Mouse (Mus musculus) right cerebral cortex, postnatal 10 days (tissue): ENCODE data around the gene Fgf22.
A peak's percentile ranks its signal among the peaks of the same experiment; 100 is the strongest.

Source experiments
- DNase-seq, 2 experiments: peaks; one replicate each; pipeline ENCODE4 v3.0.0; 2021; ENCODE audit warnings: low spot score in 2 of 2

The Fgf22 gene

GRCm38 (mm10) chr10:79754856-79755516 is at the start of gene Fgf22:
Gene Fgf22, plus strand, starts transcription at chr10:79755076.
- peak; percentile 78 to 80 for DNase-seq

GRCm38 (mm10) chr10:79705951-79706350 is 48.9 kb upstream of the Fgf22 start:
- no peak for DNase-seq

GRCm38 (mm10) chr10:79706406-79707094 is 48.3 kb upstream of the Fgf22 start:
- no peak for DNase-seq

- no peak for DNase-seq
Observed at GRCm38 (mm10) chr10:79707162-79707561, 47.7 kb upstream of the Fgf22 start.

- DNase-seq: no peak
Observed at GRCm38 (mm10) chr10:79707759-79708158, 47.1 kb upstream of the Fgf22 start.

GRCm38 (mm10) chr10:79708668-79709067 is 46.2 kb upstream of the Fgf22 start:
- no peak for DNase-seq

- no peak for DNase-seq
Observed at GRCm38 (mm10) chr10:79709307-79709706, 45.6 kb upstream of the Fgf22 start.

GRCm38 (mm10) chr10:79712029-79712428 is 42.8 kb upstream of the Fgf22 start:
- DNase-seq: no peak

- DNase-seq: peak; percentile 84 to 87
Observed at GRCm38 (mm10) chr10:79712499-79713126, 42.3 kb upstream of the Fgf22 start.

GRCm38 (mm10) chr10:79713163-79713562 is 41.7 kb upstream of the Fgf22 start:
- DNase-seq: peak in 1 of 2 experiments; percentile 44

- no peak for DNase-seq
Observed at GRCm38 (mm10) chr10:79714996-79715395, 39.9 kb upstream of the Fgf22 start.

- DNase-seq: no peak
Observed at GRCm38 (mm10) chr10:79716254-79716987, 38.5 kb upstream of the Fgf22 start, which contains the start of gene Hcn2. Gene Hcn2, plus strand, starts transcription at chr10:79716634.

- peak in 1 of 2 experiments; percentile 69 for DNase-seq
Observed at GRCm38 (mm10) chr10:79716988-79717355, 37.9 kb upstream of the Fgf22 start.

GRCm38 (mm10) chr10:79717640-79718357 is 37.1 kb upstream of the Fgf22 start:
- no peak for DNase-seq

GRCm38 (mm10) chr10:79721089-79721488 is 33.8 kb upstream of the Fgf22 start:
- DNase-seq: no peak

- no peak for DNase-seq
Observed at GRCm38 (mm10) chr10:79723047-79723446, 31.8 kb upstream of the Fgf22 start.

- DNase-seq: no peak
Observed at GRCm38 (mm10) chr10:79723692-79724091, 31.2 kb upstream of the Fgf22 start.

GRCm38 (mm10) chr10:79726090-79726489 is 28.8 kb upstream of the Fgf22 start:
- DNase-seq: peak in 1 of 2 experiments; percentile 56

- DNase-seq: no peak
Observed at GRCm38 (mm10) chr10:79728323-79729249, 26.3 kb upstream of the Fgf22 start.

GRCm38 (mm10) chr10:79729357-79729965 is 25.4 kb upstream of the Fgf22 start:
- DNase-seq: no peak
